Mouse (Mus musculus) MEL (cell line): Measurements from ENCODE around the gene Ypel4. TPM values are rescaled to one million over a fixed set of nuclear protein-coding genes. Genes with fewer than 3 reads are reported as not detected.

Source experiments
- DNase-seq: peaks from one replicate; pipeline ENCODE4 v3.0.0; 2011; ENCODE audit warnings: low read depth, low spot score
- H3K27ac ChIP-seq: 2 replicates; pipeline ENCODE4 v1.5.1; 2012; ENCODE audit warnings: low read depth, mild to moderate bottlenecking, control low read depth, low read length, moderate library complexity; ENCODE audit not compliant: control insufficient read depth
- H3K27me3 ChIP-seq, 2 experiments: fragments of 150-350 bp in 1 of 2; sonication (generic) in 1 of 2; 2 replicates each; pipeline ENCODE4 v1.6.1; 2012; ENCODE audit warnings: low read length in 2 of 2, mild to moderate bottlenecking in 2 of 2, improper control_type of control experiment in 1 of 2, moderate library complexity in 1 of 2; ENCODE audit not compliant: insufficient read depth in 2 of 2, control insufficient read depth in 1 of 2
- H3K36me3 ChIP-seq, 2 experiments: 2 replicates each; pipeline ENCODE4 v1.6.1; 2012 to 2014; ENCODE audit warnings: low read length in 2 of 2, improper control_type of control experiment in 1 of 2, inconsistent platforms in 1 of 2, mild to moderate bottlenecking in 1 of 2; ENCODE audit not compliant: insufficient read depth in 2 of 2, control insufficient read depth in 1 of 2
- H3K4me1 ChIP-seq, 2 experiments: fragments of 150-350 bp in 1 of 2; sonication (generic) in 1 of 2; 2 replicates each; pipeline ENCODE4 v1.6.1; 2012; ENCODE audit warnings: low read length in 2 of 2, improper control_type of control experiment in 1 of 2, mild to moderate bottlenecking in 1 of 2; ENCODE audit not compliant: insufficient read depth in 2 of 2, control insufficient read depth in 1 of 2
- H3K4me3 ChIP-seq, 2 experiments: fragments of 150-350 bp in 1 of 2; sonication (generic) in 1 of 2; 2 replicates each; pipeline ENCODE4 v1.5.1; 2012; ENCODE audit warnings: low read depth in 2 of 2, low read length in 2 of 2, mild to moderate bottlenecking in 2 of 2, moderate library complexity in 2 of 2, control low read depth in 1 of 2, improper control_type of control experiment in 1 of 2; ENCODE audit not compliant: control insufficient read depth in 1 of 2, insufficient read depth in 1 of 2
- H3K79me2 ChIP-seq: 2 replicates; pipeline ENCODE4 v1.6.1; 2012; ENCODE audit warnings: mild to moderate bottlenecking, low read length, moderate library complexity; ENCODE audit not compliant: control insufficient read depth, poor library complexity, insufficient read depth
- H3K9ac ChIP-seq: 2 replicates; pipeline ENCODE4 v1.6.1; 2012; ENCODE audit warnings: low read depth, mild to moderate bottlenecking, control low read depth, low read length, moderate library complexity; ENCODE audit not compliant: control insufficient read depth, poor library complexity, severe bottlenecking
- H3K9me3 ChIP-seq: fragments of 150-350 bp; sonication (generic); replicated peaks from 2 replicates; pipeline ENCODE4 v1.6.1; 2012; ENCODE audit warnings: mild to moderate bottlenecking, low read length, improper control_type of control experiment, moderate library complexity; ENCODE audit not compliant: insufficient read depth
- CHD1 ChIP-seq: IDR thresholded peaks from 2 replicates; pipeline ENCODE4 v1.6.1; 2012; ENCODE audit warnings: low read depth, mild to moderate bottlenecking, inconsistent platforms, low read length, improper control_type of control experiment
- CTCF ChIP-seq, 3 experiments: IDR thresholded peaks in 2 of 3; conservative IDR thresholded peaks in 1 of 3; 2 replicates each; pipeline ENCODE4 v1.5.1; 2011 to 2012; ENCODE audit warnings: low read length in 3 of 3, low read depth in 2 of 3, mild to moderate bottlenecking in 2 of 3, improper control_type of control experiment in 1 of 3, inconsistent platforms in 1 of 3, mixed read lengths in 1 of 3, moderate library complexity in 1 of 3; ENCODE audit not compliant: control insufficient read depth in 1 of 3, insufficient read depth in 1 of 3, poor library complexity in 1 of 3, severe bottlenecking in 1 of 3
- EP300 ChIP-seq, 2 experiments: IDR thresholded peaks; 2 replicates each; pipeline ENCODE4 v1.6.1; 2011; ENCODE audit warnings: improper control_type of control experiment in 2 of 2, low read length in 2 of 2, low read depth in 1 of 2, mild to moderate bottlenecking in 1 of 2
- GABPA ChIP-seq: IDR thresholded peaks from 2 replicates; pipeline ENCODE4 v1.6.1; 2012; ENCODE audit warnings: low read depth, mild to moderate bottlenecking, inconsistent platforms, low read length, improper control_type of control experiment, moderate library complexity
- HCFC1 ChIP-seq: IDR thresholded peaks from 2 replicates; pipeline ENCODE4 v1.6.1; 2012; ENCODE audit warnings: low read depth, mild to moderate bottlenecking, inconsistent platforms, low read length, improper control_type of control experiment, moderate library complexity
- JUND ChIP-seq: IDR thresholded peaks from 2 replicates; pipeline ENCODE4 v1.6.1; 2011; ENCODE audit warnings: low read depth, mild to moderate bottlenecking, improper control_type of control experiment, low read length
- MAX ChIP-seq: IDR thresholded peaks from 2 replicates; pipeline ENCODE4 v1.6.1; 2011; ENCODE audit warnings: low read length, improper control_type of control experiment
- MAZ ChIP-seq: IDR thresholded peaks from 2 replicates; pipeline ENCODE4 v1.6.1; 2012; ENCODE audit warnings: low read depth, mild to moderate bottlenecking, inconsistent platforms, low read length, improper control_type of control experiment
- MXI1 ChIP-seq: IDR thresholded peaks from 2 replicates; pipeline ENCODE4 v1.6.1; 2011; ENCODE audit warnings: mild to moderate bottlenecking, low read depth, low read length, improper control_type of control experiment
- MYB ChIP-seq: IDR thresholded peaks from 2 replicates; pipeline ENCODE4 v1.6.1; 2011; ENCODE audit warnings: mild to moderate bottlenecking, low read depth, low read length, improper control_type of control experiment
- MYC ChIP-seq: IDR thresholded peaks from 2 replicates; pipeline ENCODE4 v1.6.1; 2011; ENCODE audit warnings: low read depth, mild to moderate bottlenecking, low read length, improper control_type of control experiment, moderate library complexity
- NELFE ChIP-seq: IDR thresholded peaks from 2 replicates; pipeline ENCODE4 v1.6.1; 2011; ENCODE audit warnings: low read depth, low read length, improper control_type of control experiment
- NRF1 ChIP-seq: IDR thresholded peaks from 2 replicates; pipeline ENCODE4 v1.6.1; 2014; ENCODE audit warnings: low read depth, mild to moderate bottlenecking, inconsistent platforms, low read length, improper control_type of control experiment, moderate library complexity; ENCODE audit not compliant: poor library complexity, insufficient read depth, severe bottlenecking
- POLR2AphosphoS5 ChIP-seq: IDR thresholded peaks from 2 replicates; pipeline ENCODE4 v1.6.1; 2012; ENCODE audit warnings: low read depth, borderline replicate concordance, mild to moderate bottlenecking, inconsistent platforms, low read length, moderate library complexity, mixed read lengths
- RCOR1 ChIP-seq: IDR thresholded peaks from 2 replicates; pipeline ENCODE4 v1.6.1; 2012; ENCODE audit warnings: low read depth, mild to moderate bottlenecking, inconsistent platforms, low read length, improper control_type of control experiment
- SIN3A ChIP-seq: IDR thresholded peaks from 2 replicates; pipeline ENCODE4 v1.6.1; 2012; ENCODE audit warnings: low read length, improper control_type of control experiment, inconsistent platforms
- TAL1 ChIP-seq: IDR thresholded peaks from 2 replicates; pipeline ENCODE4 v1.6.1; 2012; ENCODE audit warnings: mild to moderate bottlenecking, inconsistent platforms, low read length, moderate library complexity, mixed read lengths
- TCF12 ChIP-seq: IDR thresholded peaks from 2 replicates; pipeline ENCODE4 v1.6.1; 2014; ENCODE audit warnings: low read depth, mild to moderate bottlenecking, inconsistent platforms, low read length, improper control_type of control experiment, moderate library complexity
- UBTF ChIP-seq: IDR thresholded peaks from 2 replicates; pipeline ENCODE4 v1.6.1; 2012; ENCODE audit warnings: low read depth, mild to moderate bottlenecking, inconsistent platforms, low read length, improper control_type of control experiment, moderate library complexity, borderline replicate concordance; ENCODE audit not compliant: insufficient read depth
- USF1 ChIP-seq: IDR thresholded peaks from 2 replicates; pipeline ENCODE4 v1.6.1; 2014; ENCODE audit warnings: low read depth, mild to moderate bottlenecking, inconsistent platforms, low read length, improper control_type of control experiment, moderate library complexity
- USF2 ChIP-seq, 2 experiments: IDR thresholded peaks; 2 replicates each; pipeline ENCODE4 v1.6.1; 2011 to 2012; ENCODE audit warnings: improper control_type of control experiment in 2 of 2, low read length in 2 of 2, borderline replicate concordance in 1 of 2, inconsistent platforms in 1 of 2, low read depth in 1 of 2, mild to moderate bottlenecking in 1 of 2; ENCODE audit not compliant: insufficient read depth in 1 of 2
- ZMIZ1 ChIP-seq: IDR thresholded peaks from 2 replicates; pipeline ENCODE4 v1.6.1; 2012; ENCODE audit warnings: low read depth, mild to moderate bottlenecking, inconsistent platforms, low read length, improper control_type of control experiment, moderate library complexity
- polyA plus RNA-seq, 2 experiments: library from polyadenylated mRNA; stranded (reverse) in 1 of 2; unstranded in 1 of 2; fragments of >175 nt in 1 of 2; fragments of >200 nt in 1 of 2; gene quantifications; 2 replicates each; pipeline versions ENCODE4 v1.2.1 to v1.2.4; 2012; ENCODE audit warnings: low replicate concordance in 2 of 2, low read depth in 1 of 2; ENCODE audit not compliant: insufficient read length in 2 of 2, insufficient read depth in 1 of 2, missing spikeins in 1 of 2
- total RNA-seq: library from RNA; depleted of rRNA; stranded (reverse); fragments of 300-350 nt; gene quantifications from 2 replicates; pipeline ENCODE4 v1.2.3, GENCODE M21; 2012

Gene Ypel4
- total and polyA plus RNA-seq, 3 experiments = 0.06 TPM; not detected in 2

- TF ChIP-seq HCFC1 = no peak
- TF ChIP-seq TAL1 = no peak
- no peak for TF ChIP-seq NRF1
- TF ChIP-seq RCOR1 = no peak
- TF ChIP-seq MYC = no peak
- TF ChIP-seq MYB = no peak
- TF ChIP-seq EP300 (IDR thresholded peaks at IDR 0.05; ENCODE audit: low read depth in 1 of 2, low read length in 2 of 2) = no peak
- no peak for TF ChIP-seq MAX
- TF ChIP-seq POLR2AphosphoS5 = no peak
- no peak for TF ChIP-seq ZMIZ1
- no peak for TF ChIP-seq SIN3A
- no peak for TF ChIP-seq GABPA
- no peak for TF ChIP-seq NELFE
- no peak for TF ChIP-seq USF2 (IDR thresholded peaks at IDR 0.05; ENCODE audit: borderline replicate concordance in 1 of 2, insufficient read depth in 1 of 2, low read depth in 1 of 2, low read length in 2 of 2)
- TF ChIP-seq UBTF = no peak
- Histone ChIP-seq H3K9me3 (no peaks in the 10 kb centered on the region), H3K79me2 (no peaks in the 10 kb centered on the region), H3K4me1 (no peaks in the 10 kb centered on the region), H3K9ac (no peak overlapping the region), H3K36me3 (no peaks in the 10 kb centered on the region), H3K27me3 (peaks cover 7 to 16% of the 10 kb centered on the region in 2 experiments), H3K27ac (no peak overlapping the region), H3K4me3 (no peak overlapping the region)
- DNase-seq = no peak
These were observed 29.0 kb downstream of the Ypel4 start for GRCm38 (mm10) chr2:84762818-84763217.

- Histone ChIP-seq H3K4me1 (no peaks in the 10 kb centered on the region), H3K79me2 (no peaks in the 10 kb centered on the region), H3K27me3 (peaks cover 9 to 36% of the 10 kb centered on the region in 2 experiments), H3K36me3 (no peaks in the 10 kb centered on the region), H3K27ac (no peak overlapping the region), H3K4me3 (no peak overlapping the region), H3K9ac (no peak overlapping the region), H3K9me3 (no peaks in the 10 kb centered on the region)
- TF ChIP-seq JUND (no peak), GABPA (no peak), CHD1 (no peak), CTCF (IDR thresholded peaks at IDR 0.05 in 2 of 3, conservative IDR thresholded peaks at IDR 0.05 in 1 of 3; ENCODE audit: control insufficient read depth in 1 of 3, insufficient read depth in 1 of 3, low read depth in 2 of 3, low read length in 3 of 3, poor library complexity in 1 of 3, severe bottlenecking in 1 of 3) (no peak), MAZ (no peak), USF1 (no peak), POLR2AphosphoS5 (no peak), MYB (no peak), TCF12 (no peak), MXI1 (no peak)
- DNase-seq = no peak
These were observed 36.6 kb downstream of the Ypel4 start for GRCm38 (mm10) chr2:84770501-84770900.
